Mouse (Mus musculus): ENCODE data around the gene Dhrs3. TPM values are rescaled to one million over a fixed set of nuclear protein-coding genes. Genes with fewer than 3 reads are reported as not detected.

The Dhrs3 gene
- polyA plus RNA-seq, 1 experiment from 2014 or later, result 8.6 TPM

- H3K4me3 ChIP-seq, result no peak overlapping the region
- H3K36me3 ChIP-seq, result no peaks in the 10 kb centered on the region
- no peaks in the 10 kb centered on the region for H3K9me3 ChIP-seq (replicated peaks)
- no peaks in the 10 kb centered on the region; the same call in 1 of the 2 replicates for H3K4me1 ChIP-seq
- H3K27me3 ChIP-seq (ENCODE audit: low read depth, poor library complexity, severe bottlenecking), result no peaks in the 10 kb centered on the region
- DNase-seq (ENCODE audit: low spot score), result no peak
- no peak overlapping the region for H3K27ac ChIP-seq (replicated peaks)
- WGBS, result 75% methylated on average over 3 of the region's 3 CpGs
Measured at GRCm38 (mm10) chr4:144903932-144904331, 11.3 kb downstream of the Dhrs3 start.

- Histone ChIP-seq H3K36me3 (no peaks in the 10 kb centered on the region), H3K27me3 (ENCODE audit: low read depth, poor library complexity, severe bottlenecking) (no peaks in the 10 kb centered on the region), H3K4me3 (no peak overlapping the region), H3K27ac (replicated peaks) (no peak overlapping the region), H3K4me1 (no peaks in the 10 kb centered on the region; the same call in 1 of the 2 replicates), H3K9me3 (replicated peaks) (no peaks in the 10 kb centered on the region)
- DNase-seq (ENCODE audit: low spot score), result no peak
- 88% methylated on average over 5 of the region's 5 CpGs for WGBS
Measured at GRCm38 (mm10) chr4:144905128-144905527, 12.5 kb downstream of the Dhrs3 start.

DNA sequence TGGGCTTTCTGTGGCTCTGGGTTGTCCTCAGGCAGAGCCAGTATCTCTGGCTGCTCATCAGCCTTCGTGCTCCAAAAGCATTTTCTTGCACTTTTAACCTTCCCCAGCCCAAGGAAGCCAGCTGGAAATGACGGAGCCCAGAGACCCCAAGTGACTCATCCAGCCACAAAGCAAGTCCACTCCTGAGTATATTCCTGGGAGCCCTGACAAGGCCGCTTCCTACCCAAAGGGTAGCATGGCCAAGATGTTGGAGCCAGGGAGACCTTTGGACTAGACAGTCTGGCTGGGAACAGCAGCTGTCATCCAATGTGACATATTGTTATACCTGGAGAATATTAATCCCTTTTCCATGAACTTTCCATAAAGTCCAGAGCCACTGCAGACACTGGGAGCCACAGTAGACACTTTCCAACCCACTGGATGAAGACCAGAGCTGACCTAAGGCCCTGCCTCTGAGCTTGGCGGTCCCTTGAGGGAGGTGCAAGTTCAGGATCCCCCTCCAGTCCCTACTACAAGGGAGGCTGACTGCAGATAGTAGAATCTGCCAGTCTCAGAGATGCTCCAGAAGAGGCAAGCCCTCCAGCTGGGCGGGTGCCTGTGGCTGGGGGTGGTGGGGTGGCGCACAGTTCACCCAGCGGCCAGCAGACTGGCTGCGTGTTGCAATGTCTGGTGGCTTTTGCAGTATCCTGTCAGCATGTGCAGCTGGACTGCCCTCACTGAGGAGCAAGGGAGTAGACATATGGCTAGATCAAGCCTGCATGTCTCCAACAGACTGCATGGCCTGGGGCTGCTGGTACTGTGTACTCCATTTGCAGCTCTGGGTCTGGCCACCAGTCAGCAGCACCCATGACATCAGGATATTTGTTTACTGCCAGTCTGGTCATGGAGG, 13.6 kb downstream of the Dhrs3 start:
- Histone ChIP-seq H3K9me3 (replicated peaks) (no peaks in the 10 kb centered on the region), H3K4me3 (no peak overlapping the region), H3K27ac (replicated peaks) (no peak overlapping the region), H3K27me3 (ENCODE audit: low read depth, poor library complexity, severe bottlenecking) (no peaks in the 10 kb centered on the region), H3K4me1 (no peaks in the 10 kb centered on the region; the same call in 1 of the 2 replicates), H3K36me3 (no peaks in the 10 kb centered on the region)
- WGBS, result 88% methylated on average over 8 of the region's 8 CpGs
- DNase-seq (ENCODE audit: low spot score), result no peak

GRCm38 (mm10) chr4:144906978-144907703, 14.5 kb downstream of the Dhrs3 start:
- Histone ChIP-seq H3K27ac (replicated peaks) (no peak overlapping the region), H3K4me1 (no peaks in the 10 kb centered on the region), H3K27me3 (ENCODE audit: low read depth, poor library complexity, severe bottlenecking) (no peaks in the 10 kb centered on the region), H3K9me3 (replicated peaks) (no peaks in the 10 kb centered on the region), H3K36me3 (no peaks in the 10 kb centered on the region), H3K4me3 (no peak overlapping the region)
- WGBS, result 75% methylated on average over 4 of the region's 4 CpGs
- no peak for DNase-seq (ENCODE audit: low spot score)

DNA sequence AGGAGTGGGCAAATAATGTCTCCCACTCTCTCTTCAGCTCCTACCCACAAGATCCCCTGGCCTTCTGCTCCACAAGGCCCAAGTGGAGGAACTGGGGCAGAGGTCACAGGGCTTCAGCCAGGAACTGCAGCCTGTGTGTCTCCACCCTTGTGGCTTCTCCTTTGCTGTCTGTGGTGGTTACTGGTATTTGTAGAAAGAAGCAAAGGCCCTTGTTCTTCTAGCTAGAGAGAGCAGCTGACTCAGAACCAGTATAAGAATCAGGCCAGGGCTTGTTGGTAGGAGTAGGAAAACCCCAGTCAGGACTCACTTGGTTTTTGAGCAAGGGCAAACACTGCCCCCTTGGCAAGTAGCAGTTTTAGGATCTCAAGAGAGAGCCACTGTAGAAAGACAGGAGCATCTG, 16.2 kb downstream of the Dhrs3 start:
- H3K27ac ChIP-seq (replicated peaks), result no peak overlapping the region
- H3K9me3 ChIP-seq (replicated peaks), result no peaks in the 10 kb centered on the region
- no peaks in the 10 kb centered on the region for H3K27me3 ChIP-seq (ENCODE audit: low read depth, poor library complexity, severe bottlenecking)
- H3K4me1 ChIP-seq, result no peaks in the 10 kb centered on the region
- no peak for DNase-seq (ENCODE audit: low spot score)
- no peaks in the 10 kb centered on the region for H3K36me3 ChIP-seq
- no peak overlapping the region for H3K4me3 ChIP-seq

- Histone ChIP-seq H3K27me3 (ENCODE audit: low read depth, poor library complexity, severe bottlenecking) (no peaks in the 10 kb centered on the region), H3K4me3 (no peak overlapping the region), H3K36me3 (no peaks in the 10 kb centered on the region), H3K27ac (replicated peaks) (no peak overlapping the region), H3K9me3 (replicated peaks) (no peaks in the 10 kb centered on the region), H3K4me1 (no peaks in the 10 kb centered on the region)
- whole genome bisulfite sequencing, result 82% methylated on average over 3 of the region's 3 CpGs
- DNase-seq (ENCODE audit: low spot score), result no peak
Measured at GRCm38 (mm10) chr4:144910281-144910680, 17.7 kb downstream of the Dhrs3 start.

DNA sequence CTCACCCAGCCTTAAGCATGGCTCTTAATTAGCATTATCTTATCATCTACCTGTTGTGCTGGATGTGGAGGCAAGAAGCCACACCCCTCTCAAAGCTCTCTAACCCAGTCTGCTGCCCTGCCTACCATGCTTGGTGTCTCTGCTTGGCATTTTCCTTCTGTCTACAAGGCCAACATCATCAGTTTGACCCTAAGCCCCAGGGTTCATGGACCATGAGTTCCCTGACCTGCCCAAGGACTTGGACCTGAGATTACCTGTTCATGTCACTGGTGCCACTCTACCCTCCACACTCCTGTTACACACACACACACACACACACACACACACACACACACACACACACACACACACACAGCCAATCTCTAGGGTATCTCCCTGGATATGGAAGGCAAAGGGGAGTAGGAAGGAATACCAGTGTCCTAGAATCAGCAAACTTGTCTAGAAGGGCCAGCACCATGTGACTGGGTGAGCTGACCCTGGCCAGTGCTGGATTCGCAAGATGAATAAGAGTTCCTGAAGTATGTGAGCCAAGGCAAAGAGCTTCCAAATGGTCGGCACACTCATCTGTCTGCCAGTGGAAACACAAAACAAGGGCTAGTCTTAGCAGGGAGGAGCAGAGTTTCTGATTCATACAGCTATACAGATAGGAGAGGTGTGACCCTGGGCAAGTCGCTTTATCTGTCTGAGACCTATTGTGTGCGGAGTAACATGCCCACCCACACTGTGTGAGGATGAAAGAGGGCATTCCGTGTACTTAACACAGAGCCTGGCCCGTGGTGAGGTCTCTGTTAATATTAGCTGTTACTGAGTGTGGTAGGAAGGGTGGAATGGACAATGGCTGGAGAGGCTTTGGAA, 20.9 kb downstream of the Dhrs3 start:
- H3K27me3 ChIP-seq (ENCODE audit: low read depth, poor library complexity, severe bottlenecking), result no peaks in the 10 kb centered on the region
- H3K27ac ChIP-seq (replicated peaks), result no peak overlapping the region

DNA sequence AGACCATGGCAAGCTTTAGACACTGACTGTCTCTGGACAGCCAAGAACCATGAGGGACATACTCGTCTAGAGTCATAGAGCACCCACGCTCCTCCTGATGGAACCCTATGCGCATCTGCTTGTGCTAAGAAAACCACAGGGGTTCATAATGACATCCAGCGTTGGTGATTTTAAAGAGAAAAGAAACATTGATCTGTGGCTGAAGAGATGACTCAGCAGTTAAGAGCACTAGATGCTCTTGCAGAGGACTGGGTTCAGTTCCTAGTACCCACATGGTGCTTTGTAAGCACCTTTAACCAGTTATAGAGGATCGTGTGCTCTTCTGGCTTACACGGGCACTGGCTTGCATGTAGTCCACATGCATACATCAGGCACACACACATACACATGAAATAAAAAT, 23.9 kb downstream of the Dhrs3 start:
- no peaks in the 10 kb centered on the region for H3K9me3 ChIP-seq (replicated peaks)
- H3K27ac ChIP-seq (replicated peaks), result no peak overlapping the region
- no peaks in the 10 kb centered on the region for H3K27me3 ChIP-seq (ENCODE audit: low read depth, poor library complexity, severe bottlenecking)
- DNase-seq (ENCODE audit: low spot score), result no peak
- H3K4me3 ChIP-seq, result no peak overlapping the region
- no peaks in the 10 kb centered on the region for H3K4me1 ChIP-seq
- no peaks in the 10 kb centered on the region for H3K36me3 ChIP-seq
- 92% methylated on average over 6 of the region's 6 CpGs for WGBS

More for the DNA sequence above, 20.9 kb downstream of the Dhrs3 start:
- Histone ChIP-seq H3K4me3 (no peak overlapping the region), H3K9me3 (replicated peaks) (no peaks in the 10 kb centered on the region), H3K36me3 (no peaks in the 10 kb centered on the region), H3K4me1 (no peaks in the 10 kb centered on the region)
- no peak for DNase-seq (ENCODE audit: low spot score)
- WGBS, result 90% methylated on average over 6 of the region's 6 CpGs

DNA sequence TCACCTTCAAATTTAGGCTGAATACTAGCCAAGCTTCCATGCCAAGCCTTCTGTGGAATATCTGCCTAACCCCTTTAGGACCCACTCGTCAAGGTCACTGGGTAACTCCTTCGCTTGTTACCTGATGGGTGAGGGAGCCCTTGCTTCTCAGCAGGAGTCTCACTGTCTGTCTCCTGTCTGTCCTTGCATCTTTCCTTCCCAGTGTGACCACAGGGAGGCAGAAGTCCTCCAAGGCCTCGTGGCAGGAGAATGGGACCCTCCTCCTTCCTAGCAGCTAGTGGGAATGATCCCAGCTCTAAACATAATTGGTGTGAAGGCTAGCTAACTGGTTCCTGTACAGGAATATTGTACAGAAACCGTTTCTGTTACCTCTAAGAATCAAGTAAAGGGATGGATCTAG, 24.5 kb downstream of the Dhrs3 start:
- Histone ChIP-seq H3K27me3 (ENCODE audit: low read depth, poor library complexity, severe bottlenecking) (no peaks in the 10 kb centered on the region), H3K4me1 (no peaks in the 10 kb centered on the region), H3K27ac (replicated peaks) (no peak overlapping the region), H3K9me3 (replicated peaks) (no peaks in the 10 kb centered on the region), H3K36me3 (no peaks in the 10 kb centered on the region), H3K4me3 (no peak overlapping the region)
- DNase-seq (ENCODE audit: low spot score), result no peak
- WGBS, result 66% methylated on average over 4 of the region's 4 CpGs

DNA sequence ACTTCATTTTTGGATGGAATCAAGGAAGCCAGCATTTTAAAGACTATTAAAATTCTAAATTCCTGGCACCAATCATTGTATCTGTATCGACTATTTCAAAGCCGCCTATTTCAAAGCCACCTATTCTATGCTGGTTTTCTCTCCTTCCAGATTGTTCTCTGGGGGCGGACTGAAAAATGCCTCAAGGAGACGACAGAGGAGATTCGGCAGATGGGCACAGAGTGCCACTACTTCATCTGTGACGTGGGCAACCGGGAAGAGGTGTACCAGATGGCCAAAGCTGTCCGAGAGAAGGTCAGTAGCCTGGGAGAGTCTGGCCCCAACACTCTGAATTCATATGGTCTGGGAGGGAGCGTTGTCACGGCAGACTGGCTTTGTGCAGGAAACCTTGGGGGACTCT, 25.9 kb downstream of the Dhrs3 start:
- no peak for DNase-seq (ENCODE audit: low spot score)

GRCm38 (mm10) chr4:144928693-144929436, 36.2 kb downstream of the Dhrs3 start:
- H3K27me3 ChIP-seq (ENCODE audit: low read depth, poor library complexity, severe bottlenecking), result no peaks in the 10 kb centered on the region
- 0 out of 2 replicates have a peak, but pooled peaks cover 3% of the 10 kb centered on the region for H3K9me3 ChIP-seq (replicated peaks)
- H3K36me3 ChIP-seq, result no peaks in the 10 kb centered on the region
- H3K27ac ChIP-seq (replicated peaks), result no peak overlapping the region
- H3K4me3 ChIP-seq, result no peak overlapping the region
- no peak for DNase-seq (ENCODE audit: low spot score)
- WGBS, result 86% methylated on average over 5 of the region's 5 CpGs
- H3K4me1 ChIP-seq, result no peaks in the 10 kb centered on the region

More for the DNA sequence above, 25.9 kb downstream of the Dhrs3 start:
- H3K4me3 ChIP-seq, result no peak overlapping the region
- no peaks in the 10 kb centered on the region for H3K4me1 ChIP-seq
- WGBS, result 92% methylated on average over 10 of the region's 10 CpGs
- no peaks in the 10 kb centered on the region for H3K36me3 ChIP-seq
- H3K27ac ChIP-seq (replicated peaks), result no peak overlapping the region
- H3K27me3 ChIP-seq (ENCODE audit: low read depth, poor library complexity, severe bottlenecking), result no peaks in the 10 kb centered on the region
- no peaks in the 10 kb centered on the region for H3K9me3 ChIP-seq (replicated peaks)

- WGBS, result 79% methylated on average over 1 of the region's 1 CpGs
- H3K9me3 ChIP-seq (replicated peaks), result 0 out of 2 replicates have a peak, but pooled peaks cover 3% of the 10 kb centered on the region
Measured at GRCm38 (mm10) chr4:144929811-144930221, 37.2 kb downstream of the Dhrs3 start.

More at GRCm38 (mm10) chr4:144929811-144930221, 37.2 kb downstream of the Dhrs3 start:
- Histone ChIP-seq H3K4me3 (no peak overlapping the region), H3K4me1 (0 out of 2 replicates have a peak, but pooled peaks cover 6% of the 10 kb centered on the region), H3K36me3 (no peaks in the 10 kb centered on the region), H3K27ac (replicated peaks) (no peak overlapping the region), H3K27me3 (ENCODE audit: low read depth, poor library complexity, severe bottlenecking) (no peaks in the 10 kb centered on the region)
- no peak for DNase-seq (ENCODE audit: low spot score)

Data from midbrain, embryonic 10.5 days (tissue).